Mouse (Mus musculus) adrenal gland, adult 8-10 months (tissue): ENCODE results near the gene Vwa8. TPM values are rescaled to one million over a fixed set of nuclear protein-coding genes. Genes with fewer than 3 reads are reported as not detected.
A peak's percentile ranks its signal among the peaks of the same experiment; 100 is the strongest.

Experiments
- DNase-seq: peaks from one replicate; pipeline ENCODE4 v3.0.0; 2022
- total RNA-seq, 4 experiments: library from RNA; stranded (reverse); gene quantifications; 2 replicates each; pipeline ENCODE4 v1.2.4; 2022

Vwa8 gene
- total RNA-seq, 4 experiments from 2014 or later = 165 to 179 (median 171) TPM

DNA sequence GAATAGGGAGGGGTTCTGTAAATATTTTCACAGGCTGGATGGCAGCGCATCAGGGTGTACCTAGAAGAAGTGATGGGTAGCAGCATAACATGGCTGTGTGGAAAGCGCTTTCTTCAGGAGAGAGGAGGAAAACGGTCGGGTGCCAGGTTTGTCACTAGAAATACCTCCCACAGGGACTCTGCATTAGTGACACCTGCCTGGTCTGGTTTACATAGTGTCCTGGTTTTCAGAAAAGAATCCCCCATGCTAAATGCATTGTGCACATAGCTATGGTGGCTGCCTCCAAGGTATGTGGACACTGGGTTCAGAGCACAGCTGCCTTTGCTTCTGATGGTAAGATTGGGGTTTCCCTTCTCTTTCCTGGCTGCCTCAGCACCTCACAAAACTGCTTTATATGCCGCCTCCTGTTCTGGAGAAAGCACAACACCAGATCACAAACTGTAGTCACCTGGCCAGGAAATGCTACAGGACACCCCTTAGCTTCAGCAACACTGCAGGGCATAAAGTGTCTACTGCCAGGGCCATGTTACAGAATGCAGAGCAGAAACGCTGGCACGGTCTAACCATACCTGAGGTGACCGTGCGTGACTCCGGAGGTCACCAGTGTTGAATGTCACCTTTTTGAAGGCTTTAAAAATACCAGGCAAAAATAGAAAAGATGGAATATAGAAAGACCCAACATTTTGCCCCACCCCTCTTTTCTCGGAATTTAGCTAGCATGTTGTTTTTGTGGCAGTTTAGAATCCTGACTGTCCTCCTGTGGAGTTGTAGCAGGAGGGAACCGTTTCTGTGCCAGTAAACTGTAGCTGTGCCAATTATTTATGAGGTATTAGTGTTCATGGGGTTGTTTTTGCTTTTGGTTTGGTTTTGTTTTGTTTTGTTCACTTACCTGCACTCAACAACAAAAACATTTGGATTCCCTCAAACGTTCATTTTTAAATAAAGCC is 295.7 kb downstream of the Vwa8 start:
- DNase-seq = no peak

DNA sequence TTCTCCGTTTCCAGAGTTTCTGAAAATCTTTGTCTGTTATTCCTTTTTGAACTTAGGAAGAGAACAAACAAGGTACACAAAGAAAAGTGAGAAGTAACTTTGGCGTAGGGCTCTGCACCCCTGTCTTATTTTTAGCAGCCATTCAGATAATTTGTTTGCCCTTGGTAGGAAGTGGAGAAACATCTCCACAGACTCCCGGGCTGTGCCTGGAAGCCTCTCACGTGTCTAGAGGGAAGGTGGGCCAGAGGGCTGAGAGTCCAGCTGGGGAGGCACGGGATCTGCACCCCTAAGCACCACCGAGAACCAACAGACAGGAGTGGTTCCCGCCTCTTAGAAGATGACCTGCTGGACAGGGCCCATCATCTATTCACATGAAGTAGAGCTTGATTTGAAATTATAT is 302.9 kb downstream of the Vwa8 start:
- DNase-seq = no peak

DNA sequence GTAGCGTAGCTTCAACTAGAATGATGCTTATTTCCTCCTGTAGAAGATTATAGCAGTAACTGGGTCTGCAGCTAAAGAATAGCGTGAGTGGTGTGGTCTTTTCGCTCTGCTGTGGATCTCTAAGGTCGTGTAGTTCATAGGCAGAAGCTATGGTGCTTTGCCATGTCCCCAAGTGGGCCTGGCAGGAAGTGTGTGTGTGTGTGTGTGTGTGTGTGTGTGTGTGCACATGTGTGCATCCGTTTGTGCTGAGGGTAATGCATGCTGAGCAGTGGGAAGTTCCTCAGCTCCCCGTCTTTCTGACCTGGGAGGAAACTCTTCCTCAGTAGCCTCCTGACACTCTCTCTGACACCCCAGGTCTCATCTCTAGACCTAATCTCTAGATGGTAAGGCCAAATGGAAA is 305.0 kb downstream of the Vwa8 start:
- no peak for DNase-seq

DNA sequence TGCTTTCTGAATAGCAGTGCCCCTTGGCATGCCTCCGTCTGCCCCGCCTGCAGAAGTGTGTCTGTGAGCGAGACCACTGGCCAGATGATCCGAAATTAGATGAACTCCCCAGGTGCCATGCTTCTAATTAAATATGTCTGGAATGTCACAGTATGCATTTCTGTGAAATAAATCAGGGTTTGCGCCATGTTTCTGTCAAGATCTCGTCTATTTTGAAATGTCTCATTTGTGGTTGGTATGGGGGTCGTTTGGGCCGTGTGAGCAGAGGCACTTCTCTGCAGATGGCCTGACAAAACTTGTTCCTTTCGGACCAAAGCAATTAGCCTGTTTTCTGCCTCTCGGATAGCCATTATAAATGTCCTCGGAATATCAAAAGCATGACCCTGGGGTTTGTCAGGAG is 306.1 kb downstream of the Vwa8 start:
- no peak for DNase-seq

DNA sequence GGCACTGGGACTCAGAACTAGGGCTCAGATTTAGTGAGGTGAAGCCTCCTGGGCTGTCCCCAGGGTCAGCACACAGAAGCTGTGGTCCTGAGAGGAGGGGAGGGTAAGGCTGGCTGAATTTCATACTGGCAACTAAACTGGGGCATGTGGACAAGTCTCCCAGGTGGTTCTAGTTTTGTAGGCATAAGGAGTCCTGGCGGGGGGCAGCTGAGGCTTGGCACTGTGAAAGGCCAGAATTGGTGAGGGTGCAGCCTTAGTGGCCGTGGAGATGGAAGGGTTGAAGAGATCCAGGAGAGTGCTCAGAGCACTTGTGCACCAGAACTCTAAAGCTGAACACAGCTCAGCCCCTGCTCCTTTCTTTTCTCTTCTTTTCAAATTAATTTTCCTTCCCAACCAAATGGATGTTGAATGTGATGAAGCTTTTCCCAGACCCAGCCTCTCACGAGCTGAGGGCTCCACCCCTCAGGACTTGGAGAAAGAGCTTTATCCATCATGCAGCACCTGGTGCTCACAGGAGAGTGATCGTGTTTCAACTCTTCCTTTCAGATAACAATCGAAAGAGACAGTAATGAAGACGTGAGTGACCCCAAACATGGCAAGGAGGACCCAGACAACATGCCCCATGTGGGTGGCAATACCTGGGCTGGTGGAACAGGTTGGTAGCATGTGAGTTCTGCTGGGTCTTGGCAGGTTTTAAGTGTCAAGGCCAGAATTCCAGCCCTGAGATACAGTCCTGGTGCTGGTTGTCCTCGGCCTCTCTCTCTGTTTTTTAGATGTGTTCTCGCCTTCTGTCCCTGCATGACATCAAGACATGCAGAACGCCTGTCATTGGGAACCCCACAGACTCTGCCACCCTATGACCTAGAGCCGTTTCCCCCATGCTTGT is 307.9 kb downstream of the Vwa8 start:
- DNase-seq = no peak

DNA sequence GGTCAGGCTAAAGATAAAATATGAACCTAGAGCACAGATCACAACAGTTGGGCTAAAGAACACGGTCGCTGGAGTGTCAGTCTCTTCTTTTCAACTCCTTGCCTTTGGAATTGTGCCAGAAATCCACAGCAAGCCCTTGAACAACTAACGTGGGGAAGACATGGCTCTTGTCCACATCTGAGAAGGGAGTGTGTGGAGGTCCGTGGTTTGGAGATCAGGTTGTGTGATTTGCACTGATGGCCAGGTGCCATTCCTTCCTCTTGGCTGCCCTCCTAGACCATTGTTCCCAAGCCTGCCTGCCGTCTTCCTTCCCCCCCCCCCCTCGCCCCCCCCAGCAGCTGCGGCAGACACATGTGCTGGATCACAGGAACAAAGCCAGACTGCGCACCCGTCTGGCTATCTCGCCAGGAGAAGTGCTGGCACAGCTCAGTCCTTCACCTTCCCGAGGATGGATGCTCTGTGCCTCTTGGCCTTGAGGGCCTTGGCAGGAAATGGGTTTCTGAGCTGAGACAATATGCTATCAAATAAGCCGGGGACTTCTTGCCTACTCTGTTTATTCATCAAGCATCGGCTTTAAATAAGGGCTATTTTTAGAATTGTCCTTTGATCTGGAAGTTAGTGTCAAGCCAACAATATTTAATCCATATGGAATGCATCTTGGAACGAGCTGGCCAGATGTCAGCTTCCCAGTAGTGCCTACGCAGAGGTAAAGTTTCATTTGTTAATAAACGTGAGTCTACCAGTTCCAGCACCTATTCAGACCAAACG is 308.8 kb downstream of the Vwa8 start:
- peak; percentile 65 for DNase-seq

DNA sequence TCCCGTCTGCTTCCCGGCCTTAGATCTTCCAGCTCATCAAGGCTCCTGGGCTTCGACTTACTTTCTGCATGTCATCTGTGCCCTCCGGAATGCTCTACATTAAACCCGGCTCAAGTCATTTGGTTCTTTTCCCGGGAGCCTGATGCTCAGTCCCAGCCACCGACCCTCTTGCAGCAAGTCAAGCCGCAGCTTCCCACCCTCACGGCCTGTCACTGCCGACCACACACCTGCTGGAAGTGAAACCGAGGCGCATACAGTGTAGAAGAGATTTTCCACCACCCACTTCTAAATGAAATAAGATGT is 309.3 kb downstream of the Vwa8 start:
- DNase-seq = no peak

DNA sequence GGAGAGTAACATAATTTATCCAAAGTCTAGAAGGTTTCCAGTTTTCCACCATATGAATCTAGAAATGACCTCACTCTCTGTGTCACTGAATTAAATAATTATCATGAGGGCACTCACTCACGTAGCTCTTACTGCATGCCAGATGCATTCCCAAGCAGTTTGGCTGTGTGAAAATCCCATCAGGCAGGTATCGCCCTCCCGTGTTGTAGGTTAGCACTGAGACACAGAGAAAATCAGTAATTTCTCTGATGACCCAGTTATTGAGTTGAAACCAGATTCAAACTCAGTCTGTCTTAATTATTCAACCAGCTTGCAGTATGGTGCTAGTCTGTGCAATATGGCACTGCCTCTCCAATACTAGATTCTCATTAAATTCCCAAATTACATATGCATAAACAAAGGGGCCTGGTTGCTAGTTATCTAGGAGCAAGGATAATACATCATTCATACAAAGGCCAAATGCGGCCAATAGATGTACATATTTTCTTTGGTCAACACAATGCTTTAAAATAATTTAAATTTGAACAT is 309.9 kb downstream of the Vwa8 start:
- DNase-seq = no peak

DNA sequence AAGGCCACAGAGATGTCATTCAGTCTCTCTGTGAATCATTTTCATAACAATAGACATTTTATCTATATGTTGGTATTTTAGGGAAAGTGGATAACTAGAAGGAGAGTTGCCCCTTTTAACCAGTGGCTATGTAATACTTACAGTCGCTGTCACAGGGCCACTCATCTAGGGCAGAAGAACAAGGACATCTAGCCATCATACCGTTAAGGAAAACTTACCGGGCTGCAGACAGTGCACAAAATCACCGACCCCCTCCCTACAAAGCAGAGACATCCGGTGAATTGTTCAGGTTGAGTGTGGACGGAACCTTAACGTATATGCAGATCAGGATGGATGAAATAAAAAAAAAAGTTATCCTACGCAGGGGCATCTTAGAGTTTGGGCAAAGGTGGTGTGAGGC is 310.6 kb downstream of the Vwa8 start:
- no peak for DNase-seq

DNA sequence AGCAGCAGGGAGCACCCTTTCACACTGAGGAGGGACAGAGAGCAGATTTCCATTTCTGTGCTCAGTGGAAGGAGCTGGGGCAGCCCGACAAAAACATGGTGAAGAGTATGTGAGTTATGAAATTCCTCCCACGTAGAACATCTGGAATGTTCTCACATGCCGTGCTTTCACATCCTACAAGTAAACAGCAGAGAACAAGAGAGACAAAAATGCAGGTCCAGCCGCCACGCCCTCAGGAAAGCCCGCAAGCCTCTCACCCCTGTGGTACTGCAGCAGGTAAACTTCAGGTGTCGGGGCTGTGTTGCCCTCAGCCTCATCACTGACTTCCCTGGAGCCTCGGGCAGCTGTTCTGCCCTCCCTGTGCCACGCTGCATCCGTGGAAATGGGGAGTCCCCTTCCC is 311.6 kb downstream of the Vwa8 start:
- no peak for DNase-seq

DNA sequence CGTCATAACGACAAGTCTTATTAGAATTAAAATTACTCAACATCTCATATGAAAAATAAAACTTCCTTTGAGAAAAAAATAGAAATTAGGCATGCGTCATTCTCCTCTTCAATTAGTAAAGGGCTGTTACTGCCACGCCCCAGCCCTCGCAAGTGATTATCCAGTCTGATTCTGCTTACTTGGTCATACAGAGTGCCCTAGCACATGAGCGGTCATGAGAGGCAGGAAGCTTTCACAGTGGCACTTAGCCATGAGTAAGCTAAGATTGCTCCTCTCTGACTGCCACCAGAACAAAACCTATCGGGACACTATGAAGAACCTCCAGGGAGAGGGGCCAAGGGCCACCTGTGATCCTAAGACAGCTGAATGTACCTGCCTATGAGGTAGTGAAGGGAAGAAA is 312.1 kb downstream of the Vwa8 start:
- DNase-seq = no peak

DNA sequence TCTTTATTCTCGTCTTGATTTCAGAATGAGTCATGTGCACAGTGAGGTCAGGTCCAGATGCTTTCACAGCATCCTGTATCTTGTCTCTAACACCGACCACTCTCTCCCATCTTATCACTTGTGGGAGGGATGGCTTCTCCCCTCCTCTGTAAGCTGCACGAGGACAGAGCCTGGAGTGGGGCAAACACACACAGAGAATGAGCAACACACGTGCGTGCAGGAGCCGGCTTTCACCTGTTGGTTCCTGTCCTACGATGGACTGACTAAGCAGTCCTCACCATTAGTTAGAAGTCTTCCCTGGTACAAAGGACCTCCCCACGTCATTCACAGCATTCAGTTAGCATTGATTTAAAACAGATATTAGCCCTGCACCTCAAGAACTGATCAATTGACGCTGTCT is 312.9 kb downstream of the Vwa8 start:
- no peak for DNase-seq

DNA sequence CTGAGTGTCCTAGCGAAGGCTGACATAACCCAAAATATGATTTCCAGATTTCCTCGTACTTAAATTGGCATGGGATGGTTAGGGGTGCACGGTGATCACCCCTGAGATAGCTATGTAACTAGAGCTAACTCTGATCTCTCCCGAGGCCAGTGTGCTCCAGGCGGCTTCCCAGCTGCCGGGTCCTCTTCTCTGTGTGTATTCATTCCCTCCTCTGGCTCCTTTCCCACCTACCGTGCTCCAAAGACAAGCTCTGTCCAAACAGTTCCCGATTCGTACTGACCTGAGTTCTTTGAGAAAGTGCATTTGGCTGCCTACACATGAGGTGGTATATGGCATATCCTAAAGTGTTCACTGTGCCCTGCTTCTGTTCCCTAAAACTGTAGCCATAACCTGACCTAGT is 313.8 kb downstream of the Vwa8 start:
- no peak for DNase-seq

DNA sequence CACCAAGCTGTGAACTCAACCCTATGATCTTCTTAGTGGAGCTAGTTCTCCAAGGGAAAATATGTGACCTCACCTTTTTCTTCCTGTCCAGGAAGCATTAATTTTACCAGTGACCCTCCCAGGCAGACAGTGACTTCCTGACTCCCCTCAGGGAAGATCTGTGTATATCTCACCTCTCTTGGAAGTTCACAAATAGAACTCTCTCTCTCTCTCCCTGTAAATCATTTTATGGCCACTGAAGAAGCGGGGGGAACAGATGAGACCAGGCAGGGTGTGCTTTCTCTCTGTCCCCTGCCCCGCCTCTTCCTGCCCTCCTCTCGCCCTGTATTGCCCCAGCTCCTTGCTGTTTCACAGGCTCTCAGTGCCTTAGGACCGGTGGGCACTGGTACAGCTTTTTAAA is 315.5 kb downstream of the Vwa8 start:
- DNase-seq = peak; percentile 38

DNA sequence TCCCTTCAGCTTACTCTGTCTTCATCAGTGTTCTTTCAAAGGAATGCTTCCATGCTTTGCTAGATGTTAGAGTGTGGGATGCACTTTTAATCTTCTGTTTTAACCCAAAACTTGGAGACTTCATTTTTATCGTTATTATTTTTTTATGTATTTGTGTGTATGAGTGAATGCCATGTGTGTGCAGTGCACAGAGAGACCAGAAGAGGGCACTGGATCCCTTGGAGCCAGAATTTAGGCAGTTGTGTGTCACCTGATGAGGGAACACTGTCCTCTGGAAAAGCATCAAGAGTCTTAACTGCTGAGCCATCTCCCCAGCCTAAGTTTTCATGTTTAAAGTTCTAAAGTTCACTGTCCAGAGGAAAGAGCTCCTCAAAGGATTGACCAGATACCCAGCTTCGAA is 316.1 kb downstream of the Vwa8 start:
- no peak for DNase-seq

DNA sequence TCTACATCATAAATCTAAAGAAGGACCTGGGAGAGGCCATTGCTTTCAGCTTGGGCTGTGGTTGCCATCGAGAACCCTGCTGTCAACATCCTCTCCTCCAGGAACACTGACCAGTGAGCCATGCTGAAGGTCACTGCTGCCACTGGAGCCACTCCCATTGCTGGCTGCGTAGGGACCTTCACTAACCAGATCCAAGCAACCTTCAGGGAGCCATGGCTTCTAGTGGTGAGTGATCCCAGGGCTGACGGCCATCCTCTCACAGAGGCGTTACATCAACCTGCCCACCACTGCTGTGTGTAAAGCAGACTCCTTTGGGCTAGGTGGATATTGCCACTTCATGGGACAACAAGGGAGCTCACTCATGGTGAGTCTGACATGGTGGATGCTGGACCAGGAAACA is 325.7 kb downstream of the Vwa8 start:
- peak; percentile 49 for DNase-seq

DNA sequence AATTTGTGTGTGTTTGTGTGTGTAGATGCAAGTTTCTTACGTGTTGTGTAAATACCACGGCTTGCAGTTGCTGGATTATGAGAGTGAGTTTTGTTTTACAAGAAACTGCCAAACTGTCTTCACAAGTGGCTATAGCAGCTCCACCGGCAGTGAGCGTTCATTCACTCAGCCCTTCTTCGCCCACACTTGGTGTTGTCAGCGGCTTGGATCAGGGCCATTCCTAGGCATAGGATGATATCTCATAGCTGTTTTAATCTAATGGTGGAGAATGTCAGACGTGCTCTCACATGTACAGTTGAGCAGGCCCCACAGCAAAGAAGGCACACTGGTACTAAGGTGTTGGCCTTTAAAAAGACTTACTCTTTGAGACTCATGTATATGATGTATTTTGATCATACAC is 328.9 kb downstream of the Vwa8 start:
- no peak for DNase-seq

DNA sequence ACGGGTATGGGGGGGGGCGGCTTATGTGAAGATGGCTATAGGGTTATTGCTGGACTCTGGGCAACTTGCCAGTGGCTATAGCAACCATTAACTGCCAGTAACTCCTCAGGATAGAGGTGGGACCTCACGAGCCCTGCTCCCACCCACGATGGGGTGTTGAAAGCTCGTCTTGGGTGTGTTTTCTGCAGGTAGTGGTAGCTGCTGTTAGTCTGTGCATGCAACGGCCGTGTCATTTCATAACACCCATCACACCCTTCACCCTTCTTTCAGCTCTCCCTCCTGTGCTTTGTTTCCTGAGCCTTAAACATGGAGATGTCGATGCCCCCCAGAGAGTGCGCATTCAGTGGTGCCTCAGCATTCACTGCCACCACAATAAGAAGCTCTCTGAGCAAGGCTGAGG is 329.4 kb downstream of the Vwa8 start:
- no peak for DNase-seq

DNA sequence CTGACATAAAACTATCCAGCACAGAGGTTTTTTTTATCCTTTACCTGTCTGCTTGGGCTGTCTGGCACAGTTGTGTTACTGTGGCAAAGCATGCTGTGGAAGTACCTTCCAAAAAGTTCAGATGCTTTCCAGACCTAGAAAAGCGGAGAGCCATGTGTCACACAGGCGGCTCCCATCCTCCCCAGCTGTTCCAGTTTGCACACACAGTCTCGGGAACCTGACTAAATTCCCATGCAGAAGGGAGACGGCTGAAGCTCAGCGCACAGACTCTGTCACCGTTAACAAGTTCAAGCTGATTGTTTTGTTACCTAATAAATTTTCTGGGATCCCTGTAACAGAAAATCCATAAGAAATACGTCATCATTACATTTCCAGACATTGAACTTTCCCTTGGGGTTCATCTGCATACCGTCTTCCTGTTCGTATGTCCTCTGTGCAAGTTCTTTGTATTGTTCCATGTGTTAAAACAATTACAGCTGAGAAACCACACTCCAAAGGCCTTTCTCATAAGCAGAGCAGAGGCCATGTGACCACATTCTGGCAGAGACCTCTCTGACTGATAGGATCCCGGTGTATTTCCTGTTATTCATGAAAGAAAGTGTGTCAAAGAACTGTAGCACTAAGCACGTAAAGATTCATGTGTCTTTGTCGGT is 331.4 kb downstream of the Vwa8 start:
- DNase-seq = no peak

DNA sequence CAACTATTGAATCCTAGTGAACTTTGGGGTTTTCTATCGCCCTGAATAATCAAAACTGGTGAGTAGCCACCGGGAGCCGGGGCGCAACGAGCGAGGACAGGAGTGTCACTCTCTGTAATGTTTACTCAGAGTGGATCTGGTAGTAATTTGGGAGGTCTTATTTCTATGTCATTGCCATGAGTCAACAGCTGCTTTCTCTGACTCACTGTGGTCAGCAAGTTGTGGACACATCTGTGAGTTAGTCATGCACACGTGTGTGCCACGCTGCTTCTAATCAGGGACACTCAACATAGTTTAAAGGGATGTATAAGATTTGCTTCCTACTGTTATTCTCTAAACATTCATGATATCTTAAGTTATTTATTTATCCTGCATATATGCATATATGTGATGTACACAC is 332.9 kb downstream of the Vwa8 start:
- no peak for DNase-seq

DNA sequence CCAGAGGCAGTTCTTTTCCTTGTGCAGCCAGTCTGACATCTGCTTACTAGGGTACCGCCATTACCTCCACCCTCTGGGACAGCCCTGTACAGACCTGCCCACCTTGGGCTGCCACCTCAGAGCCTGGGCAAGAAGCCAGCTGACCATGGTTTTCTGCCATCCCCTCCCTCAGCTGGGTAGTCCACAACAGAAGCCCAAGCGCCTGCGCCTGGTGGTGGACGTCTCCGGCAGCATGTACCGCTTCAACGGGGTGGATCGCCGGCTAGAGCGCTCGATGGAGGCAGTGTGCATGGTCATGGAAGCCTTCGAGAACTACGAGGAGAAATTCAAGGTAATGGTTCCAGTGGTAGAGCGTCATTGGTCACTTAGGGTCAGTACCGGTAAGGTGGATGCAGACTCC is 333.9 kb downstream of the Vwa8 start:
- no peak for DNase-seq

DNA sequence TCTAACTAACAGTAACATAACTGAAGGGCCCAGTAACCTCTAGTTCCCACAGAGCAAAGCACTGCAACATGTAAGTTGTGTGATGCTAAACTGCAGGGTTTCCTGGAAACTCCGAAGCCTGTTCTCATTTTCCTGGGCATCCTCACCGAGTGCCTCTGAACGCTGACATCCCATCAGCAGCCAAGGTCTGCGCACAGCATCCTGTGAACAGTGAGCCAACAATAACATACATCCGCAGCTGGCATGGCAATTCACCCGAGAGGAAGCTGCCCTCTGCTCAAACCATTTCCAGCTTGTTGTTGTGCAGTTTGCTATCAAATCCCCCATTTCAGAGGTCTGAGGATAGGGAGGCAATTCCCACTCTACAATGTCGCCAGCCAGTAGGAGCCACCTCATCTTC is 334.4 kb downstream of the Vwa8 start:
- DNase-seq = no peak
